Mouse (Mus musculus): ENCODE results near the gene Nnat.

GRCm38 (mm10) chr2:157531681-157532426, 28.0 kb upstream of the Nnat start:
- TF ChIP-seq CTCF (IDR thresholded peaks at IDR 0.05; ENCODE audit: low read depth, low read length) (no peak), POLR2A (IDR thresholded peaks at IDR 0.05; ENCODE audit: insufficient read depth, low read length) (no peak), EP300 (IDR thresholded peaks at IDR 0.05; ENCODE audit: insufficient read depth, low read depth, low read length) (no peak)

Measured in ES-Bruce4 (cell line).